In the genomic region with DNA sequence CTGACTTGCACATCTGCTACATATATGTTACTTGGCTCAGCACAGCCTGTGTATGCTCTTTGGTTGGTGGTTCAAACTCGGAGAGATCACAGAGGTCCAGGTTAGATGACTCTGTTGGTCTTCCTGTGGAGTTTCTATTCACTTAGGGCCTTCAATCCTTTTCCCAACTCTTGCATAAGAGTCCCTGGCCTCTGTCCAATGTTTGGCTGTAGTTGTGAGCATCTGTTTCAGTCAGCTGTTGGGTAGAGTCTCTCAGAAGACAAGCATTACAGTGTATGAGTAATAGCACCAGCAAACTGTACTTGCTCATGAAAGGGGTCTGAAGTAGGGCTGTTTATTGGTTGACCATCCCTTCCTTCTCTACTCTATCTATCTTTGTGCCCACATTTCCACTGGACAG, we compare ENCODE assay signal across 7 mouse cellular contexts.
DNase-seq lines count a peak whose midpoint lies in the region; ATAC-seq lines count a peak whose summit lies in the region.

No protein-coding gene starts in this region.

- DNase-seq in ovary, adult 18-20 months (ENCODE audit: low spot score) = peak; percentile 2
- DNase-seq in ovary, postnatal 36 days (ENCODE audit: low spot score) = no peak
- DNase-seq in frontal cortex, postnatal 36 days (ENCODE audit: low spot score in 2 of 2) = peak; percentile 47 to 63
- DNase-seq in layer of hippocampus, adult 9-11 months = peak; percentile 23
- DNase-seq in skeletal muscle tissue, adult 2 months (ENCODE audit: low read depth, low spot score) = peak; percentile 74
- DNase-seq in cerebellum, adult 9-11 months = no peak

- ATAC-seq in cerebellum, adult (ENCODE audit: insufficient number of reproducible peaks, low FRiP score, low TSS enrichment) = no peak

Comparison
In these comparisons a context has a peak if more than half of its experiments do, and no peak if none do; other contexts are left out.
1. DNase-seq: peak in ovary, adult 18-20 months (single experiment), frontal cortex, postnatal 36 days (2 of 2), layer of hippocampus, adult 9-11 months (single experiment) and skeletal muscle tissue, adult 2 months (single experiment); none in ovary, postnatal 36 days (single experiment) and cerebellum, adult 9-11 months (single experiment).